Comparison of ENCODE assay signal across 27 mouse cellular contexts in genomic region chr13:51873786-51874185, GRCm38 (mm10).
"Had no signal": no experiment of that assay in that cellular context is flagged by ENCODE, and none has a peak within 500 bp of the region (broad histone marks: within the 10 kb centered on the region; RNA-seq: fewer than 3 reads in every experiment).

No protein-coding gene starts in this region.

- H3K27ac ChIP-seq: embryonic facial prominence, embryonic 10.5 days; embryonic facial prominence, embryonic 12.5 days; embryonic facial prominence, embryonic 13.5 days; embryonic facial prominence, embryonic 15.5 days; forebrain, embryonic 10.5 days; forebrain, embryonic 12.5 days; forebrain, embryonic 13.5 days; forebrain, embryonic 15.5 days; gastrocnemius, adult 2 months had no signal

- H3K27me3 ChIP-seq: embryonic facial prominence, embryonic 12.5 days; embryonic facial prominence, embryonic 13.5 days; embryonic facial prominence, embryonic 15.5 days; forebrain, embryonic 12.5 days; forebrain, embryonic 15.5 days had no signal

- H3K4me2 ChIP-seq: embryonic facial prominence, embryonic 12.5 days; embryonic facial prominence, embryonic 13.5 days; embryonic facial prominence, embryonic 15.5 days; forebrain, embryonic 12.5 days; forebrain, embryonic 13.5 days; forebrain, embryonic 15.5 days had no signal

- H3K9me3 ChIP-seq: embryonic facial prominence, embryonic 10.5 days; embryonic facial prominence, embryonic 12.5 days; embryonic facial prominence, embryonic 13.5 days; embryonic facial prominence, embryonic 15.5 days; forebrain, embryonic 10.5 days; forebrain, embryonic 12.5 days; forebrain, embryonic 13.5 days; forebrain, embryonic 15.5 days had no signal

- H3K9ac ChIP-seq: embryonic facial prominence, embryonic 12.5 days; embryonic facial prominence, embryonic 13.5 days; embryonic facial prominence, embryonic 15.5 days; forebrain, embryonic 12.5 days; forebrain, embryonic 13.5 days; forebrain, embryonic 15.5 days; forebrain, postnatal 0 days had no signal

- H3K36me3 ChIP-seq: embryonic facial prominence, embryonic 10.5 days; embryonic facial prominence, embryonic 12.5 days; embryonic facial prominence, embryonic 13.5 days; embryonic facial prominence, embryonic 15.5 days; forebrain, embryonic 10.5 days; forebrain, embryonic 12.5 days; forebrain, embryonic 15.5 days had no signal

- H3K4me3 ChIP-seq: embryonic facial prominence, embryonic 10.5 days; embryonic facial prominence, embryonic 12.5 days; embryonic facial prominence, embryonic 13.5 days; embryonic facial prominence, embryonic 15.5 days; erythroblast, embryonic 14.5 days; forebrain, embryonic 10.5 days; forebrain, embryonic 12.5 days; forebrain, embryonic 13.5 days; forebrain, embryonic 15.5 days; gastrocnemius, adult 2 months had no signal

- ATAC-seq: forebrain, embryonic 13.5 days; forebrain, embryonic 14.5 days; forebrain, embryonic 15.5 days; forebrain, embryonic 16.5 days; forebrain, postnatal 0 days had no signal

- DNase-seq: cerebellum, adult 18-20 months; cerebellum, adult 2 months; cerebellum, adult 8-10 months; cerebellum, adult 9-10 months; cerebellum, adult 9-11 months; cerebellum, postnatal 10 days; cerebellum, postnatal 14 days; cerebellum, postnatal 25 days; cerebellum, postnatal 36 days; embryo, embryonic 11 days; forebrain, postnatal 0 days; gastrocnemius, postnatal 10 days; gastrocnemius, postnatal 14 days; gastrocnemius, postnatal 25 days; heart, adult 18-20 months had no signal
